Mouse (Mus musculus) megakaryocyte, embryonic 14.5 days (primary cell): ENCODE measurements around the gene Ptprg. TPM values are rescaled to one million over a fixed set of nuclear protein-coding genes. Genes with fewer than 3 reads are reported as not detected.

ENCODE experiments used
- H3K27me3 ChIP-seq: replicated peaks from 2 replicates; pipeline ENCODE3; 2012; ENCODE audit warnings: inconsistent platforms
- H3K36me3 ChIP-seq: replicated peaks from 2 replicates; pipeline ENCODE3; 2012; ENCODE audit warnings: low read length, inconsistent platforms, mixed read lengths
- H3K4me1 ChIP-seq: 2 replicates; pipeline ENCODE4 v1.6.1; 2012; ENCODE audit warnings: inconsistent platforms
- H3K4me3 ChIP-seq: replicated peaks from 2 replicates; pipeline ENCODE3; 2012; ENCODE audit warnings: moderate library complexity, mild to moderate bottlenecking, inconsistent platforms
- H3K9me3 ChIP-seq: 2 replicates; pipeline ENCODE4 v1.6.1; 2012; ENCODE audit warnings: inconsistent platforms
- FLI1 ChIP-seq: IDR thresholded peaks from 2 replicates; pipeline ENCODE4 v1.6.1; 2012; ENCODE audit warnings: low read length, inconsistent platforms, mixed read lengths
- GATA1 ChIP-seq: IDR thresholded peaks from 3 replicates; pipeline ENCODE4 v1.6.1; 2012; ENCODE audit warnings: mixed read lengths, low read length, inconsistent platforms, borderline replicate concordance
- polyA plus RNA-seq: library from polyadenylated mRNA; stranded (reverse); fragments of >175 nt; gene quantifications from 2 replicates; pipeline ENCODE4 v1.2.3, GENCODE M21; 2012; ENCODE audit warnings: low replicate concordance; ENCODE audit not compliant: insufficient read depth

Ptprg gene
- polyA plus RNA-seq, 1 experiment, result 0.09 TPM

GRCm38 (mm10) chr14:11754656-11755055 lies 201.3 kb downstream of the Ptprg start:
- no peaks in the 10 kb centered on the region for H3K36me3 ChIP-seq
- no peak overlapping the region for H3K4me3 ChIP-seq
- TF ChIP-seq FLI1 (no peak), GATA1 (no peak)
- H3K4me1 ChIP-seq, result no peaks in the 10 kb centered on the region
- no peaks in the 10 kb centered on the region for H3K27me3 ChIP-seq
- H3K9me3 ChIP-seq, result no peaks in the 10 kb centered on the region

GRCm38 (mm10) chr14:11758185-11758584 lies 204.9 kb downstream of the Ptprg start:
- no peaks in the 10 kb centered on the region for H3K27me3 ChIP-seq
- TF ChIP-seq GATA1 (no peak), FLI1 (no peak)
- no peaks in the 10 kb centered on the region for H3K4me1 ChIP-seq
- no peak overlapping the region for H3K4me3 ChIP-seq
- H3K9me3 ChIP-seq, result no peaks in the 10 kb centered on the region
- no peaks in the 10 kb centered on the region for H3K36me3 ChIP-seq

- no peaks in the 10 kb centered on the region for H3K27me3 ChIP-seq
- no peaks in the 10 kb centered on the region for H3K4me1 ChIP-seq
- H3K36me3 ChIP-seq, result no peaks in the 10 kb centered on the region
- H3K4me3 ChIP-seq, result no peak overlapping the region
- no peak for TF ChIP-seq GATA1
- no peak for TF ChIP-seq FLI1
- no peaks in the 10 kb centered on the region for H3K9me3 ChIP-seq
Measured at GRCm38 (mm10) chr14:11759356-11759755, 206.0 kb downstream of the Ptprg start.

- TF ChIP-seq GATA1 (no peak), FLI1 (no peak)
- Histone ChIP-seq H3K4me1 (no peaks in the 10 kb centered on the region), H3K36me3 (no peaks in the 10 kb centered on the region), H3K9me3 (no peaks in the 10 kb centered on the region), H3K27me3 (no peaks in the 10 kb centered on the region), H3K4me3 (no peak overlapping the region)
Measured at GRCm38 (mm10) chr14:11762995-11763394, 209.7 kb downstream of the Ptprg start.

GRCm38 (mm10) chr14:11772736-11773135 lies 219.4 kb downstream of the Ptprg start:
- Histone ChIP-seq H3K9me3 (0 out of 2 replicates have a peak, but pooled peaks cover 4% of the 10 kb centered on the region), H3K27me3 (no peaks in the 10 kb centered on the region), H3K36me3 (no peaks in the 10 kb centered on the region), H3K4me1 (no peaks in the 10 kb centered on the region), H3K4me3 (no peak overlapping the region)
- TF ChIP-seq GATA1 (no peak), FLI1 (no peak)

- Histone ChIP-seq H3K36me3 (no peaks in the 10 kb centered on the region), H3K4me1 (no peaks in the 10 kb centered on the region), H3K27me3 (no peaks in the 10 kb centered on the region), H3K4me3 (no peak overlapping the region), H3K9me3 (0 out of 2 replicates have a peak, but pooled peaks cover 6% of the 10 kb centered on the region)
- TF ChIP-seq FLI1 (no peak), GATA1 (no peak)
Measured at GRCm38 (mm10) chr14:11774476-11775037, 221.2 kb downstream of the Ptprg start.

GRCm38 (mm10) chr14:11775204-11775603 lies 221.9 kb downstream of the Ptprg start:
- no peak for TF ChIP-seq FLI1
- no peaks in the 10 kb centered on the region for H3K36me3 ChIP-seq
- no peaks in the 10 kb centered on the region for H3K27me3 ChIP-seq
- H3K4me1 ChIP-seq, result no peaks in the 10 kb centered on the region
- H3K4me3 ChIP-seq, result no peak overlapping the region
- H3K9me3 ChIP-seq, result 0 out of 2 replicates have a peak, but pooled peaks cover 6% of the 10 kb centered on the region

GRCm38 (mm10) chr14:11775951-11776495 lies 222.7 kb downstream of the Ptprg start:
- no peak overlapping the region for H3K4me3 ChIP-seq

GRCm38 (mm10) chr14:11776566-11776965 lies 223.2 kb downstream of the Ptprg start:
- 0 out of 2 replicates have a peak, but pooled peaks cover 6% of the 10 kb centered on the region for H3K9me3 ChIP-seq
- no peaks in the 10 kb centered on the region for H3K4me1 ChIP-seq
- H3K36me3 ChIP-seq, result no peaks in the 10 kb centered on the region
- H3K27me3 ChIP-seq, result no peaks in the 10 kb centered on the region
- no peak overlapping the region for H3K4me3 ChIP-seq
- no peak for TF ChIP-seq FLI1

More at GRCm38 (mm10) chr14:11775951-11776495, 222.7 kb downstream of the Ptprg start:
- no peaks in the 10 kb centered on the region for H3K4me1 ChIP-seq
- H3K27me3 ChIP-seq, result no peaks in the 10 kb centered on the region
- no peaks in the 10 kb centered on the region for H3K36me3 ChIP-seq
- H3K9me3 ChIP-seq, result 0 out of 2 replicates have a peak, but pooled peaks cover 6% of the 10 kb centered on the region
- no peak for TF ChIP-seq GATA1
- no peak for TF ChIP-seq FLI1

GRCm38 (mm10) chr14:11791190-11791589 lies 237.9 kb downstream of the Ptprg start:
- no peak for TF ChIP-seq GATA1
- no peak for TF ChIP-seq FLI1
- no peaks in the 10 kb centered on the region for H3K9me3 ChIP-seq
- H3K36me3 ChIP-seq, result no peaks in the 10 kb centered on the region
- no peaks in the 10 kb centered on the region for H3K27me3 ChIP-seq
- H3K4me1 ChIP-seq, result no peaks in the 10 kb centered on the region
- no peak overlapping the region for H3K4me3 ChIP-seq
